Mouse (Mus musculus) ES-CJ7 (cell line): ENCODE results near the gene Tmem87a.

Experiments
- DNase-seq: peaks from one replicate; pipeline ENCODE4 v3.0.0; 2011; ENCODE audit warnings: low read depth, low spot score

Gene Tmem87a

GRCm38 (mm10) chr2:120403986-120404822 lies at the start of gene Tmem87a:
Gene Tmem87a, minus strand, starts transcription at chr2:120404113.
- peak; percentile 96 for DNase-seq

- DNase-seq, result no peak
These were observed 48.7 kb upstream of the Tmem87a start for GRCm38 (mm10) chr2:120452600-120452999.

DNA sequence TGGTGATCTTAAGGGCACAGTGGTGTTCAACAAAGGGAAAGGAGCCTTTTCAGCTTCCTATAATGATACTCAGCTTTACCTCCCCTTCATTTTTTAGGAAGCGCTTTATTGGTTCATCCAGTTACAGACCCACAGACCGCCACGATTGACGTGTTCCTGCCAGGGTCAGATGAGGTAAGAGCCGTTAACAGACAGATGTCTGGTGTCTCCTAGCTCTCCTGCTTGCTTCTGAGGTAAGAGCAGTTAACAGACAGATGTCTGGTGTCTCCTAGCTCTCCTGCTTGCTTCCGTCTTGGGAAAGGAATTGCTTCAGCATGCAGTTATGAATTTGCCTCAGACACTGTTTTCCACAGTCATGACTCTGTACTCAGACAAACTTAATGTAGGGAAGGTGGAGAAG lies 46.8 kb upstream of the Tmem87a start:
- DNase-seq, result no peak

GRCm38 (mm10) chr2:120447306-120447705 lies 43.4 kb upstream of the Tmem87a start:
- DNase-seq, result no peak

- DNase-seq, result no peak
These were observed 42.5 kb upstream of the Tmem87a start for GRCm38 (mm10) chr2:120446373-120446772.

DNA sequence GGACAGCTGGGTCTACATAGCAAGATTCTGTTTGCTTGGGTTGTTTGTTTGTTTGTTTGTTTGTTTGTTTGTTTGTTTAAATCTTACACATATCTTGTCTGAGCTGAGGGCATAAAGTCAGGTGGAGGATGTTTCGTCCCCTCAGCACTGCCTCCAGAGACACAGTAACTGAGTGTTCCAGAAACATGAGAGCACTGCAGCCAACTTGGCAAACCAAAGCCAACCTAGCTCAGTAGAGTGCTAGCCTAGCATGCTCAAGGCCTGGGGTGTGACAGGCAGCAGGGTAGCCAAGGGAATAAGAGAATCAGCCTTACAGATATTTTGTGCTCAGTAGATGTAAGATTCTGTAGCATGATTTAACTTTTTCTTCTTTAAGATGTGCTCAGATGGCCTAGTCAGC lies 40.6 kb upstream of the Tmem87a start:
- no peak for DNase-seq

DNA sequence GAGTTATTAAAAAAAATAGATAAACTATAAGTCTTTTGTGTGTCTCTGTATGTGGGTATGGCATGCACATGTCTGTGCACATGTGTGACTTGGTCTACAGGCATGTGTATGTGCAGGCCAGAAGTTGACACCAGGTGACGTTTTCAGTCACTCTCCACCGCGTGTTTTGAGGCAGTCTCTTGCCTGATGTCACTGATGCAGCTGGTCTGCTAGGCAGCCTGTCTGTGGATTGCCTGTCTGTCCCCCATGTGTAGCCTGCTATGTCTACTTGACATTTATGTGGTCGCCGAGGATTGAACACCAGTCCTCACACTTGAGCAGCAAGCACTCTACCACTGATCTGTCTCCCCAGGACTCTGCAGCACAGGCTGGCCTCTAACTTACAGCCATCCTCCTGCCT lies 20.5 kb upstream of the Tmem87a start:
- DNase-seq, result no peak

GRCm38 (mm10) chr2:120414738-120415414 lies 11.0 kb upstream of the Tmem87a start:
- no peak for DNase-seq

DNA sequence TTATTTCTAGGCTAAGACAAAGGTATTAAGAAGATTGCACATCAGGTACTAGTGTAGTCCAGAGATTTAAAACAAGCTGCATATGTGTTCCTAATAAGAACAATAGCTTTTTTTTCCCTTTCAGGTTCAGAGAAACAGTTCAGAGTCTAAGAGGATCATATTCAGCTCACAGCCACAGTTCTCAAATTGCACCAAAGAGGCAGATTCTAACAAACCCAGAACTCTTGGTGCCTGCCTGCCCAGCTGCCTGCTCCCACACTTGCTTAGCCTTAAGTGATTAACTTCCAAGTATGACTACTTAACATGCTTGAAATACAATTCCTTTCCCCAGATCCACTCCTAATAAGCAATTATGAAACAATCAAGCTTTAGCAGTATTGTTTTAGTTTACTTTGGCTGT lies 10.2 kb upstream of the Tmem87a start:
- no peak for DNase-seq

DNA sequence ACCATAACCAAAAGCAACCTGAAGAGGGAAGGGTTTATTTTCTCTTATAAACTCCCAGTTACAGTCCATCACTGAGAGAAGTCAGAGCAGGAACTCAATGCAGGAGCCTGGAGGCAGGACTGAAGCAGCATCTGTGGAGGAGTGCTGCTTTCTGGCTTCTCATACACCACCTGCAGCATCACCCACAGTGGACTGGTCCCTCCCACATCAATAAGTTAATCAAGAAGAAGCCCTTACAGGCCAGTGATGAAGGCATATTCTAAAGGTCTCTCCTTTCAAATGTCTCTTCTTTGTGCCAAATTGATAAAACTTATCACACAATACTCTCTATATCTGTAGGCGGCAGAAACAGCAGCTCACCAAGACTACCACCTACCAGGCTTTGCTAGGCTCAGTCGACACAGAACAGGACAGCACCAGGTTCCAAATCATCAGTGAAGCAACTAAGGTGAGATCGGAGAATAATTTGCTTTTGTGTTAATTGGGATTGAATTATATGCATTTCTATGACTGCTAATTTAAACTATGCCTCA lies 7.2 kb upstream of the Tmem87a start:
- DNase-seq, result no peak

- no peak for DNase-seq
These were observed 1.2 kb upstream of the Tmem87a start for GRCm38 (mm10) chr2:120404823-120405765.

DNA sequence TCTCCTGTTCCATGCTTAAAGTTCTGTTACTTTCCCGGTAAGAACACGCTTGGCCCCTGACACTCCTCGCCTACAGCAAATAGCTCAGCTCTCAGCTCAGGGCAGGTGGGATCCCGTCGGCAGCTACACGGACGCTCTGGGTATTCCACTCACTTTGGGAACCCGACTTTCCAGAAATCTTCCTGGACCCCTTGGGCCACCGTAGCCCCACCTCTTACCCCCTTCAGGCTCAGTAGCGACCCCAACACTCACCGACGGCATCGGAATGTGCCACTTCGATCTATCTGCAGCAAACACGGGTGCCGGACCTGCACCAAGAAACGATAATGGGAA lies 294 bp downstream of the Tmem87a start, which contains the start of gene Ganc:
TSS of gene Ganc (plus strand) at position 244 of the 333 bp plus-strand sequence.
- peak; percentile 77 for DNase-seq

- no peak for DNase-seq
These were observed 1.1 kb downstream of the Tmem87a start for GRCm38 (mm10) chr2:120402813-120403212.

DNA sequence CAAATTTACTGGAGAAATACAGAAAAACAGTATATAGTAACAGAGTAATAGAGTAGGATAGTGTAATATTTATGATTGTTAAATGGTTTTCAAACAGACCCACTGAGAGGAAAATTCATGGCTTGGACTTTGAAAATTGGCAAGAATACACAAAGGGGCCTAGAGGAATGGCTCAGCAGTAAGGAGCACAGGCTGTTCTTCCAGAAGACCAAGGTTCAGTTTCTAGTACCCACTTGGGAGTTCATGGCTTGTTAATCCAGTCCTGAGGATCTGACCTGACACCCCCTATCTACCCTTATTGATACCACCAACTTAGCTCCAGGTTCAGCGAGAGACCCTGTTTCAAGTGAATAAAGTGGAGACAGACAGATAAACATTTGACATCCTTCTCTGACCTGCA lies 6.0 kb downstream of the Tmem87a start:
- DNase-seq, result no peak

- peak; percentile 35 for DNase-seq
These were observed 11.5 kb downstream of the Tmem87a start for GRCm38 (mm10) chr2:120392406-120392805.

DNA sequence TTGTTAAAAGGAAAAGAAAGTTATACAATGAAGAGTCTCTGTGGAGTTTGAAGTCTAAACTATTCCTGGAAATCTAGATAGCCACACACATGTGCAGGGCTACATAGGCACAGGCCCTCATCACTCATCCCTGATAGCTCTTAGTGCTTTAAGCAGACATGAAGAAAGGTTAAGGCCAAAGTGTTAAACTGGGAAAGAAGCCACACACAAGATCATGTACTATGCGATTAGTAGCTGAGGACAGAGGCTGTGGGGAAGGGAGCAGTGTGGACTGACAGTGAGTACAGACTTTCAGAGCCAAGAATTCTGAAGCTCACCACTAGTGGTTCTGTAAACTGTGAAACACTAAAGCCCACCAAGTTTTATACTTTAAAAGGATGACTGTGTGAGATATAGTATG lies 13.0 kb downstream of the Tmem87a start:
- DNase-seq, result no peak

- DNase-seq, result no peak
These were observed 14.5 kb downstream of the Tmem87a start for GRCm38 (mm10) chr2:120389376-120389775.

- no peak for DNase-seq
These were observed 16.6 kb downstream of the Tmem87a start for GRCm38 (mm10) chr2:120387291-120387690.

- DNase-seq, result no peak
These were observed 17.6 kb downstream of the Tmem87a start for GRCm38 (mm10) chr2:120386264-120386663.

DNA sequence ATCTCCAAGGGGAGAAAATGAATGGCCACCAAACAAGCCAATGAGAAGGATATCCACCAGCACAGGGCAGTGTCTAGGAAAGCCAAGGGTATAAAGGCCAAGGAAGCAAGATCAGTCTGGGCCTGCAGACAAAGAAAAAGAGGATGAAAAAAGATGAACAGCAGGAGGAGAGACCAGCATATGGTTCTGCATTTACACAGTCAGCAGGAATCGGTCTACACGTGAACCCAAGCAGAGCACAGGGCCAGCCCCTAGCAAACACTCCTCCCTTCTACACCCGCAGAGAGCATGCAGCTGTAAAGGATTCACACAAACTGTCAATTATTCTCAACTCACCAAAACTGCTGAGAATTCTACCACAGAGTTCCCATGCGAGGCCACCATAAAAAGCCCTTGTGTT lies 30.1 kb downstream of the Tmem87a start:
- DNase-seq, result no peak

GRCm38 (mm10) chr2:120367416-120368207 lies 36.3 kb downstream of the Tmem87a start:
- no peak for DNase-seq
